Mouse (Mus musculus) lung, adult 18-20 months (tissue): ENCODE data around the gene Rngtt.

Source experiments
- DNase-seq, 2 experiments: peaks; one replicate each; pipeline ENCODE4 v3.0.0; 2022; ENCODE audit warnings: mixed read lengths in 2 of 2

Gene Rngtt

DNA sequence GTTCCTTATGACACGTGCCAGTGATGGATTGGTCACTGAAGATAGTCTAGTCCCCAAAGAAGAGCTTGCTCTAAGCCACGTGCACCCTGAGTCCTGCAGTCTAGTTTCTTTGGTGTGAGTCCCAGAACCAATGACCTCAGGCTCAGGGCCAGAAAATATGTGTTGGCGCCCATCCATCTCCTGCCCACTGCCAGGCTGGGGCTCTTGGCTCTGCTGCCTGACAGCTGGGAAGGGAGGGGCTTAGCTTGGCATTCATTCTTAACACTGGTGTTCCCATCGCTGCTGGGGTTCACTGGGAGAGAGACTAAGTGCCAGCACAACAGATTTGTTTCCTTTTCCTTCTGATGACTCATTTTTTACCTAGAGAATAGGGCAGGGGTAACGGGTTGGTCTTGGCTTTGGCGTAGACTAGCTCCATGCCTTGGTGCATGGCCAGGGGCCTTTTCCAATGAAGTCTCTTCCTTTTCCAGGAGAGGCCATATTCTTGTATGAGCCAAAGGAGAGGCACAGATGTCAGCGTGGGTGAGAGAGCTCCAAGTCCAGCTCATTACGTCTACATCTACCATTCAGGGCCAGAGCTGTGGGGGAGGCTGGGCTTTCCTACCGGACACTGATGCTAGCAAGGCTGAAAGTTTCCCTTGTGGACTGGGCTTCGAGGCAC, 214.5 kb downstream of the Rngtt start:
- peak; percentile 16 to 27 for DNase-seq

DNA sequence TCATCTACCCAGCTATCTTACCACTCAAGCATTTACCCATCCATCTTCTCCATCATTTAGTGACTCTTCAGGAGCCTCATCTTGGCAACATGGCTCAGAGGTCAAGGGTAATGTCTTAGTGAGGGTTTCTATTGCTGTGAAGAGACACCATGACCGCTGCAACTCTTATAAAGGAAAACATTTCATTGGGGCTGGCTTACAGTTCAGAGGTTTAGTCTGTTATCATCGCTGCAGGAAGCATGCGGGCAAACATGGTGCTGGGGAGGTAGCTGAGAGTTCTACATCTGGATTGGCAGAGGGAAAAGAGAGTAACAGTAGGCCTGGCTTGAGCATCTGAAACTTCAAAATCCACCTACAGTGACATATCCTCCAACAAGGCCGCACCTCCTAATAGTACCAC, 215.2 kb downstream of the Rngtt start:
- DNase-seq, result no peak

DNA sequence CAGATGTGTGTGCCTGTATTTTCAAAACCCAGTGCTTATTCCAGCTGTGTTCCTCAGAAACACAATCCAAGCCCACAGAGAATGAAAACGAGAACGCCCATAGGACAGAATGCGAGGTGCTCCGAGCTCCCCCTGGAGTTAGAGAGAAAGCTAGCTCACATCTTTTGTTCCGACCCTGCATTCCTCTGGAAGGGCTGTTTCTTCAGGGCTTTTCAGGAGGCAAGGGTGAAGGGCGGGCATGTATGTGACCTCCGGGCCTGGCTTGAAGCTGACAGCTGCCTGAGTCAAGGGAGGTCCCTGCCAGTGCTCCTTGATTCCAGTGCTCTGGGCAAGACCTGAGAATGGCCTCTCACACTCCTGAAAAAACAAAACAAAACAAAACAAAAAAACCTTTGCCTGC, 216.0 kb downstream of the Rngtt start:
- DNase-seq, result peak in 1 of 2 experiments; percentile 2

DNA sequence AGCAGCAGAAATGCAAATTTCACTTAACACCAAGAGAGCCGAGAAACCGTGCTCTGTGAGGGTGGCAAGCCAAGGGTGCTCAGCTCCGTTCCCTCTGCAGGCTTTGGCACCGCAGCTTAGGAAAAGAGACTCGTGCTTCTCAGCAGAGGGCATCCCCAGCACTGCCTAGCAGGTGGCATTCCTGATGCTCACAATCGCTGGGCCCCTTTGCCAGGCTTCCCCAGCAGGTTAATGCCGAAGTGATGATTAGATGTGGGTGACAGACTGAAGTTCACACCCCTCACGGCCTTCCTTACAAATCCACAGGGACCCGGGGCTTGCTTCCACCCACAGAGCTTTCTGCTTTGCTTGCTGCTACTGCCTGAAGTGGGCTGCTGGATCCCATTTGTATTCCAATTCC, 216.6 kb downstream of the Rngtt start:
- no peak for DNase-seq

DNA sequence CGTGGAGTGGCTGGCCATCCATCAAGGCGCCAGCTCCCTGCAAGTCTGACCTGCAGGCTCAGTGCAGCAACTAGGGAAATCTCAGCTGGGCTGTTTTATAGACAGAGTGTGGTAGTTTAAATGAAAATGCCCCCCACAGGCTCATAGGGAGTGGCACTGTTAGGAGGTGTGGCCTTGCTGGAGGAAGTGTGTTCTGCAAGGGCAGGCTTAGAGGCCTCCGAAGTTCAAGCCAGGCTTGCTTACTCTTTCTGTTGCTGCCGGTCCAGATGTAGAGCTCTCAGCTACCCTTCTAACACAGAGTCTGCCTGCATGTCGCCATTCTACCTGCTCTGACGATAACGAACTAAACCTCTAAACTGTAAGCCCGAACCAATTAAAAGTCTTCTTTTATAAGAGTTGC, 222.5 kb downstream of the Rngtt start:
- DNase-seq, result no peak

DNA sequence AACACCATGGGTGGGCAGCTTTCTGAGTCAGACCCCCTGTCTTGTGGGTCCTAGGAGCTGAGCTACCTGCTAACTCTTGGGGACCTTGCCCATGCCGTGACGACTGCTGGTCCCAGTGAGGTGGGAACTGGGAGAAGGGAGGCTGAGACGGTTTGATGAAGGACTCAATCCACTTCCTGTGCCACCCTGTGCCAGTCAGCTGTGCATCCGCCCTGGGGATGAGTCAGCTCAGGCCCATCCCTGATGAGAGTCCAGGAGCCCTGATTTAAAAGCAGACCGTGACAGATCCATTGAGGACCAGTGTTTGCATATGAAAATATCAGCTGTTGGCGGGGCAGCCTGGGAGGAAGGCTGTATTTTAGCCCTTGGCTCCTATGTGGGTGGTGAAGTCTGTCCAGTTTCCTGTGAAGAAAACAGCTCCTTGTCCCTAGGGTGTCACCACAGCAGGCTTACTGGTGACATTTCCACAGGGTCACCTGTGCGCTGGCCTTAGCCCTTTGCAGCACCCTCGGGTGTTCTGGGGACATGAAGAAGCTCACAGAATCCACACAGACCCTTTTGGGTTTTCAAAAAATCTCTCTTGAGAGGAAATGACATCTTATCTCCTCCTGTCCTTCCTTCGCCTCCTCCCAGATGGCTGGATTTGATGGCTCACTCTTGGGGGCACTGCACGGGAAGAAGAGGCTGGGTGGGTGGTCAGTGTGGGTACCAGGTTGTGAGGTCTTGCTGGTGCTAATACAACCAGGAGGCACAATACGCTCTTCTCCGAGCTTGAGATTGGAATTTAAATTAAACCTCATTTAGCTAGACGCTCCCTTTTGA, 234.9 kb downstream of the Rngtt start:
- no peak for DNase-seq

DNA sequence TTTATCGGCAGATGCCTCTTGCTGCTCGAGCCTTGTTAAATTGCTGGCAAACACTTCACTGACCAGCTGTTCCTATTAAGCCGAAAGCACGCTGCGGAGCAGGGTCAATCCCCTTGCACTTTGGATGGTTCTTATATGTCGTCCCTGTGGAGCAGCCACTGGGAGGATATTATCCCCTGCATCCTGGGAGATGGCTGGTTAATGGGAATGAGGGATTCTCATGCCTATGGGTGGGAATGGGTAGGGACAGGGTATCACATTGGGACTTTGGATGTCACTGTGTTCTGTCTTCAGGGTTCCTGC, 235.4 kb downstream of the Rngtt start:
- no peak for DNase-seq

DNA sequence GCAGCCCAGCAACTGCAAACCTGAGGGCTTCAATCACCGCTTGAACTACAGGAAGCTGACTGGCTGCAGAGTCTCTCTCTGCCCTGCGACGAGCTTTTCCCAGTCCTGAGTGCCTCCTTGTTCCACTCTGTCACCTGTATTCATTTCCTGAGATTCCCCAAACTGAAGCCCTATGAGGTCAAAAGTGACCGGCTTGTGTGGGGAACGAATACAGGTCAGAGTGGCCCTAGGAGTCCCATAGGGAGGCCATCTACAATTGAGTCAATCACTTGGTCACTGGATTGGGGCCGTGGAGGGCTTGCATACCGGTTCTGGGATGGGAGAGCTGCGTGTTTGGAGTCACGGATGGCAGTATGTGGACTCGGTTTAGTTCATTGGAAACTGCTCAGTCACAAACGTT, 236.2 kb downstream of the Rngtt start:
- no peak for DNase-seq

DNA sequence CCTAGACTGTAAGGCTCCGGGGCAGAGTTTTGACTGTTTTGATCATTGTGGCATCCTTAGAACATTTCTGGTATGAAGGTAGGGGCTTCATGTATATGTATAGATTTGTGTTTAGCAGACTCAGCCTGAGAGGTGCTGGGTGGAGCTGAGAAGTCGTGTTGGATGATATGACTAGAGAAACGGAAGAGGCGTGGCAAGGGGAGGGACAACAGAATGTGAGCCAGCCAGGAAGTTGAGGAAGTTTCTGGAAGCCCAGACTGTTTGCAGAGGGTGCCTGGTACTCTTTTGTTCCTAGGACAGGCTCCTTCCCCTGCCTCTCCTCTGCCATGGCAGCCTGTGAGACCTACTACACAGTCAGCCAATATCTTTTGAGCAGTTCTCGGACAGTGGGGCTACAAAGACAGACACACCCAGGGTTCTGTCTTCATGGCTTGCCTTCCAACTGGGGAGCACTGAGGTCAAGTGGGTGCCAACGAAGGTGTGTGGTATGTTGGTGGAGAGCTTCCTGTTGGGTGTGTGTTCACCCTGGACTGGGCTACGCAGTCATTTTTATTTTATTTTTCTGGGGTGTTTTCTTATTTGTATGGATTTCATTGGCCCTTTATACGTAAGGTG, 237.3 kb downstream of the Rngtt start:
- DNase-seq, result no peak

DNA sequence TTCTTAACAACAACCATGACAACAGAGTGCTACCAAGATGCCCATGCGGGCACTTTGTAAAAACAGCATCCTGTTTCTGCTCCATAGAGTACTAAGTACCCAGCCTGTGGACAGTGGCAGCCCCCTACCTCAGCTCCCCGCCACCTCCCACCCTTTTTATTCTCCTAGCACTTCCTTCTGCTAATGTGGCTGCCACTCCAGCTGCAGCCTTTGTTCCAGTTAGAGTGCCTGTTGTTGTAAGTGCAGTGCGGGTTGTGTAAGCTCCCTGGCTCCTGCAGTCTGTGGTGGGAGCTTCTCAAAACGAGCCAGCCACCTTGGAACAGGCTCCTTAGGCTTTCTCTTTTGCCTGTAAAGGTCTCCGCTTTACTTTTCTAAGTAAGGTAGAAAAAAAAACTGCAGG, 239.5 kb downstream of the Rngtt start:
- DNase-seq, result no peak
